Mouse (Mus musculus): ENCODE measurements at regions not wholly inside any gene's neighbourhood (a gene's known extent, or its start where the extent isn't known, plus 50 kb on each side); places are given as distances from the start of the nearest gene placed in this dataset.
A peak's percentile ranks its signal among the peaks of the same experiment; 100 is the strongest.

DNA sequence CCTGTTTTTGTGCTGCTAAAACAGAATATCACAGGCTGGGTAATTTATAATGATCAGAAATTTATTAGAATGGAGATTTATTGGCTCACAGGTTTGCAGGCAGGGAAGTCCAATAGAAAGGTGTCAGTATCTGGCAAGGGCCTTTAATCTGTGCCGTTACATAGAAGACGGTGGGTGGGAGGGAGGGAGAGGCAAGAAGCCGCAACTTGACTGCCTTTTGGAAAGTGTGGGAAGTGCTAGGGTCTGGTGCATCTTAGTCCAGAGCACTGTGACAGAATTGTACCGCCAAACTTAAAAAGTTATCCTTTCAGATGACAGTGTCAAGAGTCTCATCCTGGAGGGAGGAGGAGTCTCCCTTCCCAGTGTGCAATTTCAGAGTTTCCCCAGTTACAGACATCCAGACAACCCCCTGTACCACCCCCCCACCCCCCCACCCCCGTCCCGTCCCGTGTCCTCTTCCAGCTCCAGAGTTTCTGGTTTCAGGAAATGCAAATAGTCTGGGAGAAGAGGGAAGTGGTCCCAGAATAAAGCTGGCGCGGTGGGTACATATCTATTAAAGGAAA, 261.4 kb upstream of the Mpped2 start:
- Histone ChIP-seq H3K4me3 (ENCODE audit: low read depth, low read length) (peak overlapping the region; percentile 18), H3K9ac (ENCODE audit: low read length) (peak overlapping the region; percentile 35; the same call in 1 of the 2 replicates), H3K36me3 (ENCODE audit: control insufficient read depth, insufficient read depth, low read length) (no peaks in the 10 kb centered on the region), H3K27me3 (replicated peaks; ENCODE audit: control insufficient read depth, insufficient read depth, low read length) (no peaks in the 10 kb centered on the region), H3K9me3 (replicated peaks; ENCODE audit: control insufficient read depth, low read length) (no peaks in the 10 kb centered on the region), H3K4me1 (ENCODE audit: control insufficient read depth, insufficient read depth, low read length) (no peaks in the 10 kb centered on the region; the same call in 1 of the 2 replicates), H3K27ac (ENCODE audit: low read depth, low read length) (no peak overlapping the region; the same call in 1 of the 2 replicates), H3K4me2 (ENCODE audit: low read length) (peak overlapping the region; percentile 55)
- ATAC-seq (peak; percentile 51), DNase-seq (ENCODE audit: low spot score) (peak; percentile 30)
- WGBS, result 8% methylated on average over 9 of the region's 9 CpGs

- DNase-seq (ENCODE audit: low spot score) (no peak), ATAC-seq (no peak)
- H3K27me3 ChIP-seq (replicated peaks; ENCODE audit: control insufficient read depth, insufficient read depth, low read length), result no peaks in the 10 kb centered on the region
- WGBS, result 30% methylated on average over 2 of the region's 2 CpGs
- no peak overlapping the region for H3K4me2 ChIP-seq (ENCODE audit: low read length)
- H3K4me3 ChIP-seq (ENCODE audit: low read depth, low read length), result no peak overlapping the region
- no peaks in the 10 kb centered on the region for H3K9me3 ChIP-seq (replicated peaks; ENCODE audit: control insufficient read depth, low read length)
- H3K36me3 ChIP-seq (ENCODE audit: control insufficient read depth, insufficient read depth, low read length), result no peaks in the 10 kb centered on the region
- no peaks in the 10 kb centered on the region; the same call in 1 of the 2 replicates for H3K4me1 ChIP-seq (ENCODE audit: control insufficient read depth, insufficient read depth, low read length)
- H3K27ac ChIP-seq (ENCODE audit: low read depth, low read length), result no peak overlapping the region
- H3K9ac ChIP-seq (ENCODE audit: low read length), result no peak overlapping the region
These were observed 256.9 kb upstream of the Mpped2 start for GRCm38 (mm10) chr2:106436136-106436535.

DNA sequence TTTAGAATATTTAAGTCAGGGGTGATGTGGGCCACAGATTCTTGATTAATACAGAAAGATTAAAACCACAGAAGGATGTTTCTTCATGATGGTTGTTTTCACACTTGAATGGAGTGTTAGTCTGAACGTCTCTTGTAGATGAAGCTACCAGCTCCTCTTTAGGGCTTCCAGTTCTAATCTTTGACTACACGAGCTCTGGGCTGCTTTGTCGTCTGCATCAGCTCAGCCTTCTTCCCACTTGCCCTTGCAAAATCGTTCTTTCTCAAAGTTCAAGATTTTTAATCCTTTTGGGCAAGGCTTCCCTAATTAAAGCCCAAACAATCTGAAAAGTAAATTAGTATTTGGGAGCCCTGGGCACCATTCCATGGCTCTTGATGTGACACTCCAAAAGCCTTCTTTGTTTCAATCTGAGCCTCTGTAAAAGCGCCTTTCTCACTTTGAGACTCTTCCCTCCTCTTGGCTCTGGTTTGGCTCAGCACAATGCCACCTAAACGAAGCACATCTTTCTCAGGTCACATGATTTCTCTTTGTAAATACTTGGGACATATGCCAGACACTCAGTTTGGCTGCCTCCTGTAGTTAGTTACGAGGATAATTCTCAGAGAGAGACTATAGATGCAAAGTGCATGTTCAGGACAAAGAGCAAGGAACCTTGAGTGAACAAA, 238.6 kb upstream of the Mpped2 start:
- H3K9ac ChIP-seq (ENCODE audit: low read length), result no peak overlapping the region
- 0 out of 2 replicates have a peak, but pooled peaks cover 3% of the 10 kb centered on the region for H3K4me1 ChIP-seq (ENCODE audit: control insufficient read depth, insufficient read depth, low read length)
- ATAC-seq (peak; percentile 91), DNase-seq (ENCODE audit: low spot score) (peak; percentile 95)
- H3K4me3 ChIP-seq (ENCODE audit: low read depth, low read length), result no peak overlapping the region
- H3K27ac ChIP-seq (ENCODE audit: low read depth, low read length), result peak overlapping the region; percentile 56; the same call in 1 of the 2 replicates
- no peaks in the 10 kb centered on the region for H3K9me3 ChIP-seq (replicated peaks; ENCODE audit: control insufficient read depth, low read length)
- no peaks in the 10 kb centered on the region for H3K36me3 ChIP-seq (ENCODE audit: control insufficient read depth, insufficient read depth, low read length)
- H3K27me3 ChIP-seq (replicated peaks; ENCODE audit: control insufficient read depth, insufficient read depth, low read length), result no peaks in the 10 kb centered on the region
- 9% methylated on average over 7 of the region's 7 CpGs for WGBS
- H3K4me2 ChIP-seq (ENCODE audit: low read length), result no peak overlapping the region

DNA sequence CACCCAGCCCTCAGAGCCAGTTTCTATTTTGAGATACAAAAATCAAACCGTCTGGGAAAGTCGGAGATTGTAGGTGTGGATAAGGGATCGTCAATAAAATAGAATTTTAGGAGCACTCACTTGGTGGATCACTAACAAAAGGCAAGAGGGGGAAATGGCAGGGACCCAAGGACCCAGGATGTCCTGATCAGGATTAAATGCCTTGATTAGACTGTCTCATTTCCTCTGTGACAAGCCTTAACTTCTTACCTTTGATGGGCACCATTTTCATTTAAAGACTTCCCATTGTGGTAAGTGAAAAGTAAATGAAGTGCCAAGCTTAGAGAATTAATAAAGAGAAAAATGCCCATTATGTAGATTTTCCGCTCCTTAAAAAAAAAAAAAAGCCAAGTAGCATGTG, 238.0 kb upstream of the Mpped2 start:
- 0 out of 2 replicates have a peak, but pooled peaks cover 3% of the 10 kb centered on the region for H3K4me1 ChIP-seq (ENCODE audit: control insufficient read depth, insufficient read depth, low read length)
- no peaks in the 10 kb centered on the region for H3K27me3 ChIP-seq (replicated peaks; ENCODE audit: control insufficient read depth, insufficient read depth, low read length)
- no peak overlapping the region for H3K4me3 ChIP-seq (ENCODE audit: low read depth, low read length)
- H3K9ac ChIP-seq (ENCODE audit: low read length), result no peak overlapping the region
- DNase-seq (ENCODE audit: low spot score) (peak; percentile 79), ATAC-seq (peak; percentile 72)
- WGBS, result 23% methylated on average over 4 of the region's 4 CpGs
- H3K9me3 ChIP-seq (replicated peaks; ENCODE audit: control insufficient read depth, low read length), result no peaks in the 10 kb centered on the region
- peak overlapping the region; percentile 56; the same call in 1 of the 2 replicates for H3K27ac ChIP-seq (ENCODE audit: low read depth, low read length)
- H3K36me3 ChIP-seq (ENCODE audit: control insufficient read depth, insufficient read depth, low read length), result no peaks in the 10 kb centered on the region
- H3K4me2 ChIP-seq (ENCODE audit: low read length), result no peak overlapping the region

DNA sequence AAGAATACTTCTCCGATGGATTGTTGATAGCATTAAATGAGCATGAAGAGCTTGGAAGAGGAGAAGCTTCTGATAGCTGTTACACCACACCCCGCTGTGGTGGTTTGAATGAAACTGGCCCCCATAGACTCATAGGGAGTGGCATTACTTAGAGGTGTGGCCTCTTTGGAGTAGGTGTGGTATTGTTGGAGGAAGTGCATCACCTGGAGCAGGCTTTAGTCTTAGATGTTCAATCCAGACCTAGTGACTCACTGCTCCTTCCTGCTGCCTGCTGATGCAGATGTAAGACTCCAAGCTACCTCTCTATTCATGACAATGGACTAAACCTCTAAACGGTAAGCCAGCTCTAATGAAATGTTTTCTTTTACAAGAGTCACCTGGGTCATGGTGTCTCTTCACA, 237.1 kb upstream of the Mpped2 start:
- no peak overlapping the region for H3K4me3 ChIP-seq (ENCODE audit: low read depth, low read length)
- DNase-seq (ENCODE audit: low spot score) (no peak), ATAC-seq (no peak)
- WGBS, result 68% methylated on average over 3 of the region's 3 CpGs
- no peaks in the 10 kb centered on the region for H3K27me3 ChIP-seq (replicated peaks; ENCODE audit: control insufficient read depth, insufficient read depth, low read length)
- H3K4me1 ChIP-seq (ENCODE audit: control insufficient read depth, insufficient read depth, low read length), result 0 out of 2 replicates have a peak, but pooled peaks cover 3% of the 10 kb centered on the region
- no peak overlapping the region for H3K4me2 ChIP-seq (ENCODE audit: low read length)
- H3K36me3 ChIP-seq (ENCODE audit: control insufficient read depth, insufficient read depth, low read length), result no peaks in the 10 kb centered on the region
- no peaks in the 10 kb centered on the region for H3K9me3 ChIP-seq (replicated peaks; ENCODE audit: control insufficient read depth, low read length)
- peak overlapping the region; percentile 31; the same call in 1 of the 2 replicates for H3K27ac ChIP-seq (ENCODE audit: low read depth, low read length)
- no peak overlapping the region for H3K9ac ChIP-seq (ENCODE audit: low read length)

DNA sequence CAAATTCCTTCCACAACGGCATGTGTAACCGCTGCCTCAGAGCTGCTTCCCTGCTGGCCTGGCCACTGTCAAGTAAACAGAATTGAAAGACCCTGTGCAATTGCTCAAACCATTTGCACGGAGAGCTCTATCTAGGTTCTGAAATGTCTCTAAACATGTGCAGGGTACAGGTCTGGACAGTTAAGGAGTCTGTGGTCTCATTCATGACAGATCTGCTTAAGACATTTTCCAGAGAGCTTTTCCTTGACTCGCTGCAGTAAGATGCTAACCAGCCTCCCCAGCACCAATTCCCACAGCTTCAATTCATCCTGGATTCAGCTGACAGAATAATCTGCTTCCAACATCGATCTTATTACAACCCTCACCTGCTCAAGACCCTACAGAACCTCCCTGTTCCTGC, 235.1 kb upstream of the Mpped2 start:
- H3K4me1 ChIP-seq (ENCODE audit: control insufficient read depth, insufficient read depth, low read length), result peaks cover 3% of the 10 kb centered on the region; the same call in 1 of the 2 replicates
- 40% methylated on average over 5 of the region's 5 CpGs for WGBS
- no peak for ATAC-seq
- H3K9ac ChIP-seq (ENCODE audit: low read length), result no peak overlapping the region
- H3K36me3 ChIP-seq (ENCODE audit: control insufficient read depth, insufficient read depth, low read length), result no peaks in the 10 kb centered on the region
- H3K9me3 ChIP-seq (replicated peaks; ENCODE audit: control insufficient read depth, low read length), result no peaks in the 10 kb centered on the region
- no peak overlapping the region for H3K4me2 ChIP-seq (ENCODE audit: low read length)
- no peak overlapping the region for H3K4me3 ChIP-seq (ENCODE audit: low read depth, low read length)
- H3K27ac ChIP-seq (ENCODE audit: low read depth, low read length), result no peak overlapping the region
- no peaks in the 10 kb centered on the region for H3K27me3 ChIP-seq (replicated peaks; ENCODE audit: control insufficient read depth, insufficient read depth, low read length)
- DNase-seq (ENCODE audit: low spot score), result no peak

DNA sequence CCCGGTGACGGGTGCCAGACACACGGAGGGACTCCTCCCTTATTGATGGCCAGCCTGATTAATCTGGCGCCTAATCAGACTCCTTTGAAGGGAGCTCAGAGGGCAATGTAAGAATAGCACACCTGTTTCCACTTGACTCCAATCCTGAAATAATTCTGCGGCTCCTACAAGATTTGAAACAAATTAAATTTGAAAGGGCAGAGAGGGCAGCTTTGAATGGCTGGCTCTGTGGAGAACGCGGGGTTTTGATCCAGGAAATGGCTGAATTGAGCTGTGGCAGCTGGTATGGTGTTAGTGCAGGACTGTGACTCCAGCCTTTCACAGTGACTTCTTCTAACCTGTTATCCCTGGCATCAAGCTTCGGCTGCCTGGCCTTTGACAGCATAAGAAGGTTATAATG, 232.0 kb upstream of the Mpped2 start:
- no peak overlapping the region for H3K27ac ChIP-seq (ENCODE audit: low read depth, low read length)
- ATAC-seq (no peak), DNase-seq (ENCODE audit: low spot score) (no peak)
- no peak overlapping the region for H3K4me2 ChIP-seq (ENCODE audit: low read length)
- no peaks in the 10 kb centered on the region; the same call in 1 of the 2 replicates for H3K4me1 ChIP-seq (ENCODE audit: control insufficient read depth, insufficient read depth, low read length)
- no peaks in the 10 kb centered on the region for H3K9me3 ChIP-seq (replicated peaks; ENCODE audit: control insufficient read depth, low read length)
- no peaks in the 10 kb centered on the region for H3K36me3 ChIP-seq (ENCODE audit: control insufficient read depth, insufficient read depth, low read length)
- no peaks in the 10 kb centered on the region for H3K27me3 ChIP-seq (replicated peaks; ENCODE audit: control insufficient read depth, insufficient read depth, low read length)
- no peak overlapping the region for H3K9ac ChIP-seq (ENCODE audit: low read length)
- no peak overlapping the region for H3K4me3 ChIP-seq (ENCODE audit: low read depth, low read length)
- WGBS, result 72% methylated on average over 8 of the region's 8 CpGs

GRCm38 (mm10) chr2:106461490-106461889, 231.6 kb upstream of the Mpped2 start:
- no peak for DNase-seq (ENCODE audit: low spot score)

More at GRCm38 (mm10) chr2:106461490-106461889, 231.6 kb upstream of the Mpped2 start:
- no peak overlapping the region for H3K4me3 ChIP-seq (ENCODE audit: low read depth, low read length)
- H3K4me2 ChIP-seq (ENCODE audit: low read length), result no peak overlapping the region
- H3K9me3 ChIP-seq (replicated peaks; ENCODE audit: control insufficient read depth, low read length), result no peaks in the 10 kb centered on the region
- 90% methylated on average over 7 of the region's 7 CpGs for WGBS
- H3K27ac ChIP-seq (ENCODE audit: low read depth, low read length), result no peak overlapping the region
- no peaks in the 10 kb centered on the region for H3K36me3 ChIP-seq (ENCODE audit: control insufficient read depth, insufficient read depth, low read length)
- no peak overlapping the region for H3K9ac ChIP-seq (ENCODE audit: low read length)
- no peak for ATAC-seq
- H3K4me1 ChIP-seq (ENCODE audit: control insufficient read depth, insufficient read depth, low read length), result no peaks in the 10 kb centered on the region; the same call in 1 of the 2 replicates
- no peaks in the 10 kb centered on the region for H3K27me3 ChIP-seq (replicated peaks; ENCODE audit: control insufficient read depth, insufficient read depth, low read length)

All from forebrain, embryonic 14.5 days (tissue).